Mouse (Mus musculus) myocyte (in vitro differentiated cells): ENCODE data around the gene Tenm2. TPM values are rescaled to one million over a fixed set of nuclear protein-coding genes. Genes with fewer than 3 reads are reported as not detected.

Experiments
- H3K27me3 ChIP-seq: one replicate; pipeline ENCODE4 v1.6.1; 2011; ENCODE audit not compliant: control insufficient read depth, insufficient read depth, insufficient read length
- H3K36me3 ChIP-seq: one replicate; pipeline ENCODE4 v1.6.1; 2011; ENCODE audit not compliant: control insufficient read depth, insufficient read depth
- H3K4me2 ChIP-seq: one replicate; pipeline ENCODE4 v1.6.1; 2011; ENCODE audit warnings: low read depth, control low read depth
- H3K4me3 ChIP-seq: one replicate; pipeline ENCODE4 v1.5.1; 2011; ENCODE audit warnings: mild to moderate bottlenecking, control low read depth, moderate library complexity
- H3K79me2 ChIP-seq: one replicate; pipeline ENCODE4 v1.6.1; 2011; ENCODE audit not compliant: control insufficient read depth, insufficient read depth
- H3ac ChIP-seq: one replicate; pipeline ENCODE4 v1.6.1; 2011; ENCODE audit not compliant: control insufficient read depth, insufficient read length
- CEBPB ChIP-seq: IDR thresholded peaks from 2 replicates; pipeline ENCODE4 v1.6.1; 2011; ENCODE audit warnings: mild to moderate bottlenecking, moderate library complexity; ENCODE audit not compliant: poor library complexity, insufficient read depth, severe bottlenecking
- E2F4 ChIP-seq: IDR thresholded peaks from one replicate; pipeline ENCODE4 v1.6.1; 2011; ENCODE audit warnings: mild to moderate bottlenecking, control low read depth, moderate library complexity; ENCODE audit not compliant: insufficient read depth
- MAX ChIP-seq: IDR thresholded peaks from one replicate; pipeline ENCODE4 v1.6.1; 2011; ENCODE audit warnings: low read depth, mild to moderate bottlenecking, control low read depth
- MYOD1 ChIP-seq, 3 experiments: IDR thresholded peaks; one replicate each; pipeline ENCODE4 v1.6.1; 2011; ENCODE audit warnings: control low read depth in 2 of 3, low read depth in 2 of 3, mild to moderate bottlenecking in 2 of 3, moderate library complexity in 1 of 3; ENCODE audit not compliant: insufficient read length in 2 of 3, control insufficient read depth in 1 of 3
- MYOG ChIP-seq, 3 experiments: IDR thresholded peaks; one replicate each; pipeline ENCODE4 v1.6.1; 2011; ENCODE audit warnings: control low read depth in 2 of 3, low read depth in 2 of 3, mild to moderate bottlenecking in 2 of 3; ENCODE audit not compliant: insufficient read length in 2 of 3, control insufficient read depth in 1 of 3, insufficient read depth in 1 of 3
- POLR2A ChIP-seq: IDR thresholded peaks from one replicate; pipeline ENCODE4 v1.6.1; 2011; ENCODE audit warnings: low read depth, mild to moderate bottlenecking, control low read depth, moderate library complexity; ENCODE audit not compliant: insufficient read length
- POLR2AphosphoS2 ChIP-seq: IDR thresholded peaks from one replicate; pipeline ENCODE4 v1.6.1; 2011; ENCODE audit warnings: low read depth, control low read depth; ENCODE audit not compliant: insufficient read length
- REST ChIP-seq: IDR thresholded peaks from one replicate; pipeline ENCODE4 v1.6.1; 2011; ENCODE audit warnings: mild to moderate bottlenecking, control low read depth, moderate library complexity; ENCODE audit not compliant: insufficient read depth, insufficient read length
- SRF ChIP-seq: IDR thresholded peaks from one replicate; pipeline ENCODE4 v1.6.1; 2011; ENCODE audit warnings: low read depth; ENCODE audit not compliant: control insufficient read depth, insufficient read length
- TCF12 ChIP-seq: IDR thresholded peaks from one replicate; pipeline ENCODE4 v1.6.1; 2011; ENCODE audit warnings: mild to moderate bottlenecking, control low read depth; ENCODE audit not compliant: poor library complexity, insufficient read depth, severe bottlenecking
- TCF3 ChIP-seq: IDR thresholded peaks from one replicate; pipeline ENCODE4 v1.6.1; 2011; ENCODE audit warnings: low read depth, control low read depth; ENCODE audit not compliant: insufficient read length
- USF1 ChIP-seq: IDR thresholded peaks from one replicate; pipeline ENCODE4 v1.6.1; 2011; ENCODE audit warnings: low read depth, mild to moderate bottlenecking, control low read depth, moderate library complexity
- polyA plus RNA-seq: library from polyadenylated mRNA; unstranded; fragments of >200 nt; fragmentation: generic; extraction: Trizol; gene quantifications from one replicate; pipeline ENCODE4 v1.2.1, GENCODE M21; 2012; ENCODE audit warnings: missing spikeins

Tenm2 gene
- polyA plus RNA-seq, 1 experiment, result 0.28 TPM

DNA sequence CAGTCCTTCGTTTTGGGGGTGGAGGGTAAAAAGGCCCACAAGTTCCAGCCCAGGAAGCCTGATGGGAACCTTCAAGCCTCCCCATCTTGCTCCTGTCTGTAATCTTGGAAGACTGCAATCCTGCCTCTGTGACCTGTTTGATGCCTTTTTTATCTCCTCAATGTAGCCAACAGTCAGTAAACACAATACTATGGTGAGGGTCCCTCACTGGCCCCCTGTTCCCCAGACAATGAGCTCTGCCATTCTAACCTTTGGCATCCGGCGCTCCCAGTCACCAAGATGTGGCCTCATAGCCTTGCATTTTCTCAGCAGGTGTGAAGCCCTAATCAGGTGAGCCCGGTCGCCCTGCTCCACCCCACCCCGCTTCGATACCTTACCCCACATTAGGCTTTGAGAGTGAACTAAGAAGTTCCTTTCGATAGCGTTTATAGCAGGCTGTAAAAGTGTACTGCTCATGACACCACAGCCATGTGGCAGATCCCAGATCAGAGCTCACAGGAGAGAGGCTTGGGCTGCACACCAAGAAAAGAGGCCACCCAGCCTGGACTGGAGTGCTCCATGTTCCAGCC lies 1271.7 kb downstream of the Tenm2 start:
- TF ChIP-seq TCF3 (no peak), CEBPB (no peak), USF1 (no peak), SRF (no peak), E2F4 (no peak), TCF12 (no peak), MYOD1 (IDR thresholded peaks at IDR 0.05; ENCODE audit: control insufficient read depth in 1 of 3, insufficient read length in 2 of 3, low read depth in 2 of 3) (no peak), REST (no peak), MYOG (IDR thresholded peaks at IDR 0.05; ENCODE audit: control insufficient read depth in 1 of 3, insufficient read depth in 1 of 3, insufficient read length in 2 of 3, low read depth in 2 of 3) (no peak), POLR2AphosphoS2 (no peak), MAX (no peak), POLR2A (no peak)
- no peaks in the 10 kb centered on the region for H3K27me3 ChIP-seq
- no peak overlapping the region for H3K4me2 ChIP-seq
- H3ac ChIP-seq, result no peak overlapping the region
- H3K79me2 ChIP-seq, result no peaks in the 10 kb centered on the region
- H3K36me3 ChIP-seq, result no peaks in the 10 kb centered on the region
- no peak overlapping the region for H3K4me3 ChIP-seq

GRCm38 (mm10) chr11:35963554-35963953 lies 1272.2 kb downstream of the Tenm2 start:
- Histone ChIP-seq H3K79me2 (no peaks in the 10 kb centered on the region), H3K4me2 (no peak overlapping the region), H3K4me3 (no peak overlapping the region), H3K27me3 (no peaks in the 10 kb centered on the region), H3K36me3 (no peaks in the 10 kb centered on the region), H3ac (no peak overlapping the region)
- TF ChIP-seq SRF, result no peak
- no peak for TF ChIP-seq CEBPB
- TF ChIP-seq MAX, result no peak

DNA sequence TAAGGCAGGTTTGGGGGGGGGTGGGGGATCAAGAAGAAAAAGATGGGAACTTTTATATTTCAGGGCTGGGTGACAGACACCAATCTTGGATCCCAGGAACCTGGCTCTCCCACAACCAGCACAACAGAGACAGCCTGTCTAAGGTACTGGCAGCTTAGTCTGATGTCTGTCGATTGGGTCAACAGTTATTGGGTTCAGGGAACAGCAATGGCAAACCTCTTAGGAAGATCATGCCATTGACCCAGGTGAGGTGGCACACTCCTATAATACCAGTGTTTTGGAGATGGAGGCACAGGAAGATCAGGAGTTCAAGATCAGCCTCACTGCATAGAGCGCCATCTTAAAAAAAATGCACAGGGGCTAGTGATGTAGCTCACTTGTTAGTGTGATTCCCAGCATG lies 1273.3 kb downstream of the Tenm2 start:
- H3K79me2 ChIP-seq, result no peaks in the 10 kb centered on the region
- H3K4me3 ChIP-seq, result no peak overlapping the region
- H3K27me3 ChIP-seq, result no peaks in the 10 kb centered on the region
- TF ChIP-seq TCF12 (no peak), REST (no peak), SRF (no peak), MYOD1 (IDR thresholded peaks at IDR 0.05; ENCODE audit: control insufficient read depth in 1 of 3, insufficient read length in 2 of 3, low read depth in 2 of 3) (no peak), CEBPB (no peak), USF1 (no peak), POLR2A (no peak), MYOG (IDR thresholded peaks at IDR 0.05; ENCODE audit: control insufficient read depth in 1 of 3, insufficient read depth in 1 of 3, insufficient read length in 2 of 3, low read depth in 2 of 3) (no peak)
- no peak overlapping the region for H3K4me2 ChIP-seq
- no peak overlapping the region for H3ac ChIP-seq
- H3K36me3 ChIP-seq, result no peaks in the 10 kb centered on the region

DNA sequence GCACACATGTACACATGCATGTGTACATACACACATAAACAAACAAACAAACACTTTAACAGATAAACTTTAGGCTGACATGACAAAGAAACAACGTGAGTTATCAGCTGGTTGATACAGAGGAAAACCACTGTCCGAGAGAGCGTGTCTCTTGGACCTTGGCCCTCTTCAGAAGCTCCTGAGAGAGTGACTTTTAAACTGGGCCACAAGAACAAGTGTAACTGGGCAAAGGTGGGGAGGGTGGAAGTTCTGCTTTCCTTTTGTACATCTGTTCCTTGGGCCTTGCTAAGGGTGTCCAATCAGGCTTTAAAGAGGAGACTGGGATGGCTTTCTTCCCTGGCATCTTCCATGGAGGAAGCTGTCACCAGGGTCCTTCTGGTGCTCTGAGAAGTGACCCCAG lies 1276.5 kb downstream of the Tenm2 start:
- no peak overlapping the region for H3K4me3 ChIP-seq
- H3K27me3 ChIP-seq, result no peaks in the 10 kb centered on the region
- H3K4me2 ChIP-seq, result no peak overlapping the region
- TF ChIP-seq POLR2AphosphoS2 (no peak), TCF3 (no peak), SRF (no peak)
- no peaks in the 10 kb centered on the region for H3K36me3 ChIP-seq
- no peak overlapping the region for H3ac ChIP-seq
- no peaks in the 10 kb centered on the region for H3K79me2 ChIP-seq
